Mouse (Mus musculus) spleen, adult 2 months (tissue): ENCODE data around the gene Lhfp. TPM values are rescaled to one million over a fixed set of nuclear protein-coding genes. Genes with fewer than 3 reads are reported as not detected.

ENCODE experiments used
- DNase-seq, 2 experiments: peaks; one replicate each; pipeline versions ENCODE4 v3.0.0 to v3.0.0-alpha.2; 2012 to 2021; ENCODE audit warnings: low spot score in 2 of 2, low read depth in 1 of 2
- H3K27ac ChIP-seq: fragments of 200-500 bp; 2 replicates; pipeline ENCODE4 v1.5.1; 2012; ENCODE audit warnings: low read length, inconsistent platforms; ENCODE audit not compliant: insufficient read depth
- H3K27me3 ChIP-seq: fragments of 200-500 bp; 2 replicates; pipeline ENCODE4 v1.6.1; 2012; ENCODE audit warnings: mild to moderate bottlenecking, moderate library complexity, low read length, inconsistent platforms; ENCODE audit not compliant: control insufficient read depth, insufficient read depth
- H3K36me3 ChIP-seq: fragments of 200-500 bp; 2 replicates; pipeline ENCODE4 v1.6.1; 2012; ENCODE audit warnings: mild to moderate bottlenecking, low read length, inconsistent platforms; ENCODE audit not compliant: control insufficient read depth, insufficient read depth
- H3K4me1 ChIP-seq: fragments of 200-500 bp; 2 replicates; pipeline ENCODE4 v1.6.1; 2011; ENCODE audit warnings: inconsistent platforms; ENCODE audit not compliant: control insufficient read depth, insufficient read depth, insufficient read length
- H3K4me3 ChIP-seq: fragments of 200-500 bp; 2 replicates; pipeline ENCODE4 v1.5.1; 2011; ENCODE audit warnings: mild to moderate bottlenecking, inconsistent platforms; ENCODE audit not compliant: insufficient read depth, insufficient read length; ENCODE audit errors: extremely low read depth
- CTCF ChIP-seq: fragments of 200-500 bp; IDR thresholded peaks from 2 replicates; pipeline ENCODE4 v1.5.1; 2011; ENCODE audit warnings: mild to moderate bottlenecking, inconsistent platforms; ENCODE audit not compliant: insufficient read depth, insufficient read length, insufficient replicate concordance; ENCODE audit errors: extremely low read depth
- POLR2A ChIP-seq: fragments of 200-500 bp; IDR thresholded peaks from 2 replicates; pipeline ENCODE4 v1.6.1; 2011; ENCODE audit warnings: low read depth, low read length, inconsistent platforms
- WGBS: fragments of 180-500 bp; shearing (Covaris S2); methylation state at CpG from one replicate; pipeline ENCODE4 v1.1.7; 2018; 5-methylcytosine and 5-hydroxymethylcytosine counted together
- polyA plus RNA-seq: library from polyadenylated mRNA; depleted of rRNA; stranded (reverse); fragments of >200 nt; gene quantifications from 2 replicates; pipeline ENCODE4 v1.2.3, GENCODE M21; 2012

The Lhfp gene
- polyA plus RNA-seq, 1 experiment: 88.7 TPM

GRCm38 (mm10) chr3:53039746-53040145 is 1.6 kb upstream of the Lhfp start:
- Histone ChIP-seq H3K36me3 (no peaks in the 10 kb centered on the region), H3K4me3 (no peak overlapping the region), H3K27me3 (peaks cover 12% of the 10 kb centered on the region), H3K27ac (no peak overlapping the region), H3K4me1 (peaks cover 4% of the 10 kb centered on the region; the same call in 1 of the 2 replicates)
- no peak for TF ChIP-seq POLR2A
- no peak for TF ChIP-seq CTCF
- WGBS: 78% methylated on average over 8 of the region's 8 CpGs
- no peak for DNase-seq

GRCm38 (mm10) chr3:53040593-53041410 is 526 bp upstream of the Lhfp start:
- WGBS: 18% methylated on average over 17 of the region's 17 CpGs

GRCm38 (mm10) chr3:53042240-53042567 is 876 bp downstream of the Lhfp start:
- Histone ChIP-seq H3K4me1 (peaks cover 4% of the 10 kb centered on the region; the same call in 1 of the 2 replicates), H3K4me3 (peak overlapping the region; percentile 17; the same call in 1 of the 2 replicates), H3K27me3 (peaks cover 12% of the 10 kb centered on the region), H3K36me3 (no peaks in the 10 kb centered on the region), H3K27ac (peak overlapping the region; percentile 1; the same call in 1 of the 2 replicates)
- no peak for DNase-seq
- TF ChIP-seq CTCF: no peak
- TF ChIP-seq POLR2A: no peak
- 37% methylated on average over 9 of the region's 9 CpGs for WGBS

More at GRCm38 (mm10) chr3:53040593-53041410, 526 bp upstream of the Lhfp start:
- peaks cover 4% of the 10 kb centered on the region; the same call in 1 of the 2 replicates for H3K4me1 ChIP-seq
- DNase-seq: no peak
- TF ChIP-seq CTCF: no peak
- TF ChIP-seq POLR2A: no peak
- H3K27ac ChIP-seq: no peak overlapping the region
- no peaks in the 10 kb centered on the region for H3K36me3 ChIP-seq
- peaks cover 12% of the 10 kb centered on the region for H3K27me3 ChIP-seq
- peak overlapping the region; percentile 56; the same call in 1 of the 2 replicates for H3K4me3 ChIP-seq

GRCm38 (mm10) chr3:53043206-53043780 is 2.0 kb downstream of the Lhfp start:
- peaks cover 4% of the 10 kb centered on the region; the same call in 1 of the 2 replicates for H3K4me1 ChIP-seq
- WGBS: 90% methylated on average over 13 of the region's 13 CpGs
- no peaks in the 10 kb centered on the region for H3K36me3 ChIP-seq
- H3K4me3 ChIP-seq: no peak overlapping the region
- TF ChIP-seq POLR2A (no peak), CTCF (no peak)
- H3K27ac ChIP-seq: no peak overlapping the region; the same call in 1 of the 2 replicates
- peaks cover 12% of the 10 kb centered on the region for H3K27me3 ChIP-seq
- DNase-seq: no peak

- 76% methylated on average over 7 of the region's 7 CpGs for WGBS
- Histone ChIP-seq H3K36me3 (no peaks in the 10 kb centered on the region), H3K27ac (no peak overlapping the region), H3K4me3 (no peak overlapping the region), H3K27me3 (peaks cover 12% of the 10 kb centered on the region), H3K4me1 (peaks cover 4% of the 10 kb centered on the region; the same call in 1 of the 2 replicates)
- no peak for DNase-seq
- TF ChIP-seq POLR2A (no peak), CTCF (no peak)
These were observed 2.9 kb downstream of the Lhfp start for GRCm38 (mm10) chr3:53044238-53044637.

- WGBS: 77% methylated on average over 11 of the region's 11 CpGs
- no peak overlapping the region; the same call in 1 of the 2 replicates for H3K4me3 ChIP-seq
- H3K27me3 ChIP-seq: peaks cover 12% of the 10 kb centered on the region
These were observed 3.5 kb downstream of the Lhfp start for GRCm38 (mm10) chr3:53044682-53045299.

More at GRCm38 (mm10) chr3:53044682-53045299, 3.5 kb downstream of the Lhfp start:
- no peak overlapping the region for H3K27ac ChIP-seq
- no peaks in the 10 kb centered on the region for H3K36me3 ChIP-seq
- no peak for DNase-seq
- TF ChIP-seq CTCF (no peak), POLR2A (no peak)
- H3K4me1 ChIP-seq: peaks cover 4% of the 10 kb centered on the region; the same call in 1 of the 2 replicates
